Mouse (Mus musculus) heart, embryonic 16.5 days (tissue): ENCODE results near the gene Cyfip2. TPM values are rescaled to one million over a fixed set of nuclear protein-coding genes. Genes with fewer than 3 reads are reported as not detected.

Experiments used
- ATAC-seq: fragments of 200-750 bp; cut with Nextera tagmentation; replicated peaks from 2 replicates; pipeline ENCODE4 v1.8.0; 2017; ENCODE audit warnings: moderate number of reproducible peaks; ENCODE audit not compliant: insufficient read depth, low FRiP score; ENCODE audit errors: extremely low read depth
- H3K27ac ChIP-seq: fragments of 300-500 bp; sonication (generic); 2 replicates; pipeline ENCODE4 v1.5.1; 2014; ENCODE audit warnings: mild to moderate bottlenecking, low read length, control low read depth, moderate library complexity
- H3K27me3 ChIP-seq: fragments of 300-500 bp; sonication (generic); 2 replicates; pipeline ENCODE4 v1.6.1; 2014; ENCODE audit warnings: low read length, mixed read lengths; ENCODE audit not compliant: control insufficient read depth, insufficient read depth
- H3K36me3 ChIP-seq: fragments of 300-500 bp; sonication (generic); 2 replicates; pipeline ENCODE4 v1.6.1; 2014; ENCODE audit not compliant: control insufficient read depth, insufficient read depth
- H3K4me1 ChIP-seq: fragments of 300-500 bp; sonication (generic); 2 replicates; pipeline ENCODE4 v1.6.1; 2014; ENCODE audit warnings: low read length, mixed read lengths; ENCODE audit not compliant: control insufficient read depth, insufficient read depth
- H3K4me2 ChIP-seq: fragments of 300-500 bp; sonication (generic); 2 replicates; pipeline ENCODE4 v1.6.1; 2014; ENCODE audit warnings: low read depth, mild to moderate bottlenecking, control low read depth, low read length
- H3K4me3 ChIP-seq: fragments of 300-500 bp; sonication (generic); 2 replicates; pipeline ENCODE4 v1.5.1; 2014; ENCODE audit warnings: mild to moderate bottlenecking, control low read depth, low read length
- H3K9ac ChIP-seq: fragments of 300-500 bp; sonication (generic); 2 replicates; pipeline ENCODE4 v1.6.1; 2014; ENCODE audit warnings: low read length, control low read depth
- H3K9me3 ChIP-seq: fragments of 300-500 bp; sonication (generic); replicated peaks from 2 replicates; pipeline ENCODE4 v1.6.1; 2016; ENCODE audit warnings: low read length; ENCODE audit not compliant: control insufficient read depth
- WGBS: fragments of 180-500 bp; shearing (Covaris S2); extraction: QIAGEN DNeasy Blood & Tissue Kit; methylation state at CpG from one replicate; pipeline ENCODE4 v1.1.7; 2014; 5-methylcytosine and 5-hydroxymethylcytosine counted together
- polyA plus RNA-seq: library from polyadenylated mRNA; unstranded; fragments of >200 nt; fragmentation: Nextera tagmentation; extraction: Ambion mirVana; gene quantifications from 2 replicates; pipeline ENCODE4 v1.2.1, GENCODE M21; 2015

The Cyfip2 gene
- polyA plus RNA-seq, 1 experiment from 2014 or later: 14.8 TPM

GRCm38 (mm10) chr11:46205639-46206409, 106.8 kb downstream of the Cyfip2 start:
- H3K27ac ChIP-seq: peak overlapping the region; percentile 37; the same call in 1 of the 2 replicates
- peaks cover 18% of the 10 kb centered on the region for H3K4me1 ChIP-seq
- no peaks in the 10 kb centered on the region for H3K36me3 ChIP-seq
- ATAC-seq: peak; percentile 24; the same call in 1 of the 2 replicates
- no peak overlapping the region for H3K4me3 ChIP-seq
- no peaks in the 10 kb centered on the region for H3K27me3 ChIP-seq
- H3K4me2 ChIP-seq: no peak overlapping the region
- 27% methylated on average over 17 of the region's 17 CpGs for WGBS
- H3K9ac ChIP-seq: no peak overlapping the region; the same call in 1 of the 2 replicates
- no peaks in the 10 kb centered on the region for H3K9me3 ChIP-seq

- peaks cover 17% of the 10 kb centered on the region for H3K4me1 ChIP-seq
- H3K27me3 ChIP-seq: no peaks in the 10 kb centered on the region
- H3K9ac ChIP-seq: no peak overlapping the region
- ATAC-seq: no peak
- no peaks in the 10 kb centered on the region for H3K9me3 ChIP-seq
- no peak overlapping the region for H3K4me3 ChIP-seq
- WGBS: 88% methylated on average over 9 of the region's 9 CpGs
- H3K36me3 ChIP-seq: no peaks in the 10 kb centered on the region
- no peak overlapping the region for H3K27ac ChIP-seq
- H3K4me2 ChIP-seq: no peak overlapping the region
Observed at GRCm38 (mm10) chr11:46204841-46205240, 107.8 kb downstream of the Cyfip2 start.

- Histone ChIP-seq H3K36me3 (peaks cover 3% of the 10 kb centered on the region; the same call in 1 of the 2 replicates), H3K9ac (no peak overlapping the region), H3K4me3 (no peak overlapping the region), H3K27ac (peak overlapping the region; percentile 51), H3K4me1 (peaks cover 17% of the 10 kb centered on the region), H3K27me3 (no peaks in the 10 kb centered on the region), H3K4me2 (peak overlapping the region; percentile 40), H3K9me3 (no peaks in the 10 kb centered on the region)
- no peak; the same call in 1 of the 2 replicates for ATAC-seq
- WGBS: 23% methylated on average over 10 of the region's 10 CpGs
Observed at GRCm38 (mm10) chr11:46202547-46202887, 110.1 kb downstream of the Cyfip2 start.

- Histone ChIP-seq H3K27me3 (no peaks in the 10 kb centered on the region), H3K36me3 (peaks cover 3% of the 10 kb centered on the region; the same call in 1 of the 2 replicates), H3K4me3 (no peak overlapping the region), H3K27ac (peak overlapping the region; percentile 51), H3K9me3 (no peaks in the 10 kb centered on the region), H3K9ac (no peak overlapping the region), H3K4me1 (peaks cover 17% of the 10 kb centered on the region), H3K4me2 (peak overlapping the region; percentile 40)
- WGBS: 38% methylated on average over 20 of the region's 20 CpGs
- ATAC-seq: peak; percentile 55
Observed at GRCm38 (mm10) chr11:46201636-46202546, 110.8 kb downstream of the Cyfip2 start.

GRCm38 (mm10) chr11:46200664-46201063, 112.0 kb downstream of the Cyfip2 start:
- Histone ChIP-seq H3K4me3 (no peak overlapping the region), H3K9me3 (no peaks in the 10 kb centered on the region), H3K4me2 (no peak overlapping the region), H3K36me3 (peaks cover 3% of the 10 kb centered on the region; the same call in 1 of the 2 replicates), H3K27me3 (no peaks in the 10 kb centered on the region), H3K4me1 (peaks cover 15% of the 10 kb centered on the region), H3K9ac (no peak overlapping the region), H3K27ac (no peak overlapping the region)
- no peak for ATAC-seq
- WGBS: 88% methylated on average over 11 of the region's 11 CpGs

- Histone ChIP-seq H3K4me2 (no peak overlapping the region), H3K27me3 (no peaks in the 10 kb centered on the region), H3K9ac (no peak overlapping the region), H3K36me3 (peaks cover 3% of the 10 kb centered on the region; the same call in 1 of the 2 replicates), H3K9me3 (no peaks in the 10 kb centered on the region), H3K4me3 (no peak overlapping the region), H3K27ac (no peak overlapping the region), H3K4me1 (no peaks in the 10 kb centered on the region; the same call in 1 of the 2 replicates)
- 62% methylated on average over 4 of the region's 4 CpGs for WGBS
- ATAC-seq: no peak
Observed at GRCm38 (mm10) chr11:46194175-46194574, 118.5 kb downstream of the Cyfip2 start.

GRCm38 (mm10) chr11:46188283-46188682, 124.4 kb downstream of the Cyfip2 start:
- no peak overlapping the region for H3K4me3 ChIP-seq
- no peaks in the 10 kb centered on the region for H3K36me3 ChIP-seq
- no peaks in the 10 kb centered on the region for H3K9me3 ChIP-seq
- no peak overlapping the region for H3K9ac ChIP-seq
- H3K4me2 ChIP-seq: no peak overlapping the region
- 59% methylated on average over 2 of the region's 2 CpGs for WGBS
- no peak overlapping the region for H3K27ac ChIP-seq
- ATAC-seq: no peak
- H3K27me3 ChIP-seq: no peaks in the 10 kb centered on the region
- no peaks in the 10 kb centered on the region for H3K4me1 ChIP-seq

- no peaks in the 10 kb centered on the region for H3K27me3 ChIP-seq
- H3K4me1 ChIP-seq: no peaks in the 10 kb centered on the region
- H3K4me2 ChIP-seq: no peak overlapping the region
- H3K9me3 ChIP-seq: no peaks in the 10 kb centered on the region
- H3K9ac ChIP-seq: no peak overlapping the region
- no peak overlapping the region for H3K27ac ChIP-seq
- no peak overlapping the region for H3K4me3 ChIP-seq
- WGBS: 22% methylated on average over 4 of the region's 4 CpGs
- no peaks in the 10 kb centered on the region for H3K36me3 ChIP-seq
- peak; percentile 72; the same call in 1 of the 2 replicates for ATAC-seq
Observed at GRCm38 (mm10) chr11:46185486-46185885, 127.2 kb downstream of the Cyfip2 start.

GRCm38 (mm10) chr11:46184946-46185345, 127.7 kb downstream of the Cyfip2 start:
- 69% methylated on average over 3 of the region's 3 CpGs for WGBS
- Histone ChIP-seq H3K4me2 (no peak overlapping the region), H3K9me3 (no peaks in the 10 kb centered on the region), H3K9ac (no peak overlapping the region), H3K36me3 (no peaks in the 10 kb centered on the region), H3K4me1 (no peaks in the 10 kb centered on the region), H3K27me3 (no peaks in the 10 kb centered on the region), H3K4me3 (no peak overlapping the region), H3K27ac (no peak overlapping the region)
- ATAC-seq: no peak
